Mouse (Mus musculus): ENCODE data around the gene Sae1.

DNA sequence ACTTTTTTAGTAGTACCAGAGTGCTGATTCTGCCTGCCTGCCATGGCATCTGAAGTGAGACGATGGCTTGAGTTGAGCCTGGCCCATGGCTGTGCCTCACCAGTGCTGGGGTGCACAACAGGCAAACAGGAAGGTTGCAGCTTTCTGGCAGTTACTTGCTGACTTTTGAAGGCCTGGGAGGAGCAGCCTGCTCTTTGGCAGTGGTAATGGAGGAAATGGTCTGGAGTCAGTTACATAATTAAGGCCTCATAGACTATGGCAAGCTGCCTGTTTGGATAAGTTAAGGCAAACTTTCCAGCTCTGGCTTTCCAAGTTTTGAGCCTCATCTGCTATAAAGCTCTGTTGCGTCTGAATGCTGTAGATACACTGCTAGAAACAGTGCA, 17.5 kb upstream of the Sae1 start:
- no peak for TF ChIP-seq EP300 (IDR thresholded peaks at IDR 0.05; ENCODE audit: low read depth)
- TF ChIP-seq CTCF (IDR thresholded peaks at IDR 0.05; ENCODE audit: low read depth): no peak
